Mouse (Mus musculus) cerebellum, postnatal 10 days (tissue): ENCODE data around the gene Mtmr3.
"Not testable (repeated sequence)": the region's sequence is repeated elsewhere in the genome, so short reads cannot be mapped to it uniquely, and the experiment has no call there.

Source experiments
- DNase-seq, 2 experiments: peaks; one replicate each; pipeline ENCODE4 v3.0.0; 2021; ENCODE audit warnings: mixed read lengths in 2 of 2

Mtmr3 gene

DNA sequence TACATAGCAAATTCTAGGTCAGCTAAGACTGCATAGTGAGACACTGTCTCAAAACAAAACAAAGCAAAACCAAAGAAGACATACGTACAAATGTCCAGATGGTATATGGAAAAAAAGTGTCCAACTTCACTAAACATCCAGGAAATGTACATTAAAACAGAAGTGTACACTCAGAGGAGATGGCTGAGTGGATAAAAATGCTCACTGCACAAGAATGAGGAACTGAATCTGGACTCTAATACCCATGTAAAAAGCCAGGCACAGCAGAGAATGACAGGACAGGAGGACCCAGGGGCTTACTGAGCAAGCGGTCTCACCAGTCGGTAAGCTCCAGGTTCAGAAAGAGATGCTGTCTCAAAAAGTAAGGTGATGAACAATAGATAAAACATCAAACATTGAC is 5.3 kb upstream of the Mtmr3 start:
- DNase-seq = no peak

DNA sequence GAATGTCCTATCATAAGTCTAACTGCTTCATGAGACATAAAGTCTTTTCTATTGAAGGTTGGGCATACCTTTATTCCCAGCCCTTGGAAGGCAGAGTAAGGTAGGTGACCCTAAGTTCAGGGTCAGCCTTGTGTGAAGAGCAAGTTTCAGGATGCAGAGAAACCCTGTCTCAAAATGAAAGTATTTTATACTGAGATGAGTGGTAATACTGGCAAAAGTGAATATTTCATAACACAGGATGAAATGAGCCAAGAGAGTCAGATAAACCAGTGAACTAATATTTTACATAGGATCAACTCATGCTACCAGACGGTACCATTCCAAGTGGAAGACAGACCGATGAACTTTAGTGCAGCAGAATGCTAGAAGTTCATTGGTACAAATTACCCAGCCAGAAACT is 3.7 kb upstream of the Mtmr3 start:
- no peak for DNase-seq

DNA sequence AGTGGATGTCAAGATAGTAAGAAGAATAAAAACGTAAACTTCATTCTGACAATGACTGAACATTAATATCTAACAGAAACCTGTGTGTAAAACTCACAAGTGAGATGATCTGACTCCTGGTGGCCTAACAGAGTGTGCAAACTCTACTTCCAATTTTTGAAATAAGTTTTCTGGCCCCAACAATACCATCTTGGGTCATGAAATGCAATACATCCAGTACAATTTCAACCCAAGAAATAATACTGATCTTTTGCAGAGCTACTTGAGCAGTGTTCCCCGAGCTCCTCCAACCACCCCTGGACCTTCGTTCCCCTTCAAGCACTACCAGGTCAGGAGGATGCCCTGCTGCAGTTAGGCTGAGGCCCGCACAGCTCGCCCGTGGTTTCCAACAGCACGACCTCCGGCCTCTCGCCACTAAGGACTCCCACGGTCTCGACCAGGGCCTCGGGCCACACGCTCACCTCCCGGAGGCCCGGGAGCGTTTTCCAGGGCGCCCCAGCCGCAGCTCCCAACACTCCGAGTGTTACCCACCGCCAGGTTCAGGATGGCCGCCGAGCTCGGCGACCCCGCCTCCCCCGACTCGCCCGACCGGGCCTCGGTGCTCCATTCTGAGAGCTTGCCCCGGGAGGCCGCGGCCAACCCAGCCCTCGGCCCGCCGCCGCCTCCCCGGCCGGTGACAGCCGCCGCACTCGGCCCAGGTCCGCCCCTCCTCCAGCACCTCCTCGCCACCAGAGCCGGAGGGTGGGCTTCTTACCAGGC is 635 bp downstream of the Mtmr3 start:
- no peak for DNase-seq

DNA sequence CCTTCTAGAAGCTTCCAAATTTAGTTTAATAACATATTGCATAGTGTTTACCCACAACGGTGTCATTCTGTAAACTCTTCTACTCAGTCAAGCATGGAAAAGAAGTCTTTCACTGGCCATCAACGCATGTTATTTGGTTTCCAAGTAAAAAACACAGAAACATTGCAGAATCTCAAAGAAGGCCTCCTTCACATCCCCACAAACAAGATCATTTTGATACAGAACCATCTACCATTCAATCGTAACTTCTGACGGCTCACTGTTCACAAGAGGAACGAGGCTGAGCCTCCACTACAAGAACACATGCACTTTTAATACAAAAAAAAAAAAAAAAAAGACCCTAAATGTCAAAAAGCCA is 1.2 kb downstream of the Mtmr3 start:
- no peak for DNase-seq

DNA sequence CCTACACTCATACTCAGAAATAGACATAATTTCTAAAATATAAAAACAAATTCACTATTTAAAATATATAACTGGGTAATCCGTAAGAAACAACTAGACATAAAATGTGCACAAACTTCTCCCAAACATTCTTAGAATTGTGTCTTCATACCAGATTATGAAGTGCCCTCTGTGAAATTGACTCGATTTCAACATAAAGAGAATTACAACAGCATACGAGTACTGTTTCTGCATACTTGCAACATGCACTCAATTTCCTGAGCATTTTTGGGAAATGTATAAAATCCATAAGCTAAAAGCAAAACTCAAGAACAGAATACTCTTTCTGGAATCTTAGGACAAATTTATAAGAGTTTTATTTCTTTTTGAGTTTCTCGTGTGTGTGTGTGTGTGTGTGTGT is 2.9 kb downstream of the Mtmr3 start:
- DNase-seq = no peak

DNA sequence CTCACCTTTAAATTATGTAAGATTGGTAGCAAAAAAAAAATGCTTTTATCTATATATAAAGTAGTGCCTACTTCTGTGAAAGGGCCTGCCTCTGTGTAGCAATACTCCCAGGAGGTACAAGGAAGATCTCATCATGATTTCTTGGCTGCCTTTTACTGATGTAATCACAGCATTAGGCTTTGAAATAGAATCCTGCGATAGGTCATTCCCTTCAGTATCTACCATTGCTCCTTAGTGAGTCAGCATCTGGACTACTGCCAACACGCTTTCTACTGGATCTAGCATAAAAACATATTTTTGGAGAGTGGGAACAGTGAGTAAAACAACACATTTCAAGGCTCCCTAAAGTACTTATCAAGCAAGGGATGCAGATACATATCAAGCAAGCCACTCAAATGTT is 16.0 kb downstream of the Mtmr3 start:
- peak; percentile 44 for DNase-seq

DNA sequence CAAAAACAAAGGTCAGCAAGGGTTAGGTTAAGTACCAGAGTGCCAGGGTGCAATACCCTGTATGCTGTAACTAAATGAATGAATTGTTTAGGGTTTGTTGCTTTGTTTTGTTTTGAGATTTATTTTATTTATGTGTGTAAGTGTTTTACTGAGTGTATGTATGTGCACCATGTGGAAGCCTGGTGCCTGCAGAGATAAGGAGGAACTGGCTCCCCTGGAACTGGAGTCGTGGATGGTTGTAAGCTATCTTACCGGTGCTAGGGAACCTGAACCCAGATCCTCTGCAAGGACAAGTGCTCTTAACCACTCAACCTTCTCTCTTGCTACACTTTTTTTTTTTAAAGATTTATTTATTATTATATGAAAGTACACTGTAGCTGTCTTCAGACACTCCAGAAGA is 17.6 kb downstream of the Mtmr3 start:
- no peak for DNase-seq

DNA sequence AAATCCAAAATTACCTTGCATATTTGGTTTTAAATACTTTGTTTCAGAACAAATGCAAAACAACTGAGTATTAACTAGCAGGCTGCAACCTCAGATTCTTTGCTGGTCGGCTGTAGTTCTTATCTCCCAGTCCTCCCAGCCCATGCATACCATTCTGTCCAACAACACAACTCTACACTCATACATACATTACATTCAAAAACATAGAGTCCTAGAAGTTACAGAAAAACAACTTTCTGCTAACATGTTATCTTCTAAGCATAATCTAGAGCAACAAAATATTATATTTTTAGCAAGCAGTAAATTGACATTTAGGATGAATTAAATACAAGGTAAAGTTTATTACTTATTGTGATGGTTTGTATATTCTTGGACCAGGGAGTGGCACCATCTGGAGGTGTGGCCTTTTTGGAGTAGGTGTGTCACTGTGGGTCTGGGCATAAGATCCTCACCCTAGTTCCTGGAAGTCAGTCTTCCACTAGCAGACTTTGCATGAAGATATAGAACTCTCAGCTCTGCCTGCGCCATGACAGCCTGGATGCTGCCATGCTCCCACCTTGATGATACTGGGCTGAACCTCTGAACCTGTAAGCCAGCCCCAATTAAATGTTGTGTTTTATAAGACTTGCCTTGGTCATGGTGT is 18.5 kb downstream of the Mtmr3 start:
- not testable (repeated sequence) for DNase-seq

DNA sequence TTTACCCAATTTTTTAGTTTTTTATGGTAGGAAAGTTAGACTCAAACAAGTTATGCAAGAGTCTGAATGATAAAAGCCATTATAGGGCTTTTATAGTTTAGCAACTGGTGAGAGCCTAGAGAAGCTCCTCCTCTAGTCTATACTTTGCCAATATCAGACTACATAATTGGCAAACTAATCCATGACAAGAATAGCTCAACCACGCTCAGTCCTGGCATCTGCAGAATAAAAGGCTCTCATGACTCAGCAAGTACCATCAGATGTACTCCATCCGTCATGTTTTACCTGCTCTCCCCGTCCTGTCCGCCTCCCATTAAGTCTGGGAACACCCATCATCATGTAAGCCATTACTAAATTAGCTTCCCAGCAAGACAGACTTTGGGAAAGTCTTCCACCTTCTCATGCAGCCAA is 23.2 kb downstream of the Mtmr3 start:
- no peak for DNase-seq

DNA sequence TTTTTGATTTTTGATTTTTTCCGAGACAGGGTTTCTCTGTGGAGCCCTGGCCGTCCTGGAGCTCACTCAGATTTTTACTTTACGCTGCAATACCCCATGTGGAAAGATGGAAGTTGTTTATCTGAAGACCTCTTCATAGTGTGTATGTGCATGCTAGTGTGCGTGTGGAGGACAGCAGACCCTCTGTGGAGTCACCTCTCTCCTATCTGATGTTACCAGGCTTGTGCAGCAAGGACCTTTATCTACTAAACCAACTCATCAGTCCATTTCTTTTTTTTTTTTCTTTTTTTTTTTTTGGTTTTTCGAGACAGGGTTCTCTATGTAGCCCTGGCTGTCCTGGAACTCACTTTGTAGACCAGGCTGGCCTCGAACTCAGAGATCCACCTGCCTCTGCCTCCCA is 28.3 kb downstream of the Mtmr3 start:
- no peak for DNase-seq

DNA sequence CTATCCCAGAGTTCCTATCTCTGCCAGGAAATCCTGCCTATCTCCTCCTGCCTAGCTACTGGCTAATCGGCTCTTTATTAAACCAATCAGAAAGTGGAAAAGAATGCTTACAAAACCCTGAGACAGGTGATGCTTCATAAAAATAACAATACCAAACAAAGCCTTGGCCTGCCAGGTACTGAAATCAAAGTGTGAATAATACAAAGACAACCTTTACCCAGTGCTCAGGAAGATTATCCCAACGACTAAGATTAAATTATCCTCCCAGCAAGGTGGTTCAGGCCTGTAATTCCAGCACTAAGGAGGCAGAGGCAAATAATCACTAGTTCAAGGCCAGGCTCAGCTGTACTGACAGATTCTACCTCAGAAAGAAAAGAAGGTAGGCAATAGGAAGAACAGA is 29.1 kb downstream of the Mtmr3 start:
- no peak for DNase-seq

DNA sequence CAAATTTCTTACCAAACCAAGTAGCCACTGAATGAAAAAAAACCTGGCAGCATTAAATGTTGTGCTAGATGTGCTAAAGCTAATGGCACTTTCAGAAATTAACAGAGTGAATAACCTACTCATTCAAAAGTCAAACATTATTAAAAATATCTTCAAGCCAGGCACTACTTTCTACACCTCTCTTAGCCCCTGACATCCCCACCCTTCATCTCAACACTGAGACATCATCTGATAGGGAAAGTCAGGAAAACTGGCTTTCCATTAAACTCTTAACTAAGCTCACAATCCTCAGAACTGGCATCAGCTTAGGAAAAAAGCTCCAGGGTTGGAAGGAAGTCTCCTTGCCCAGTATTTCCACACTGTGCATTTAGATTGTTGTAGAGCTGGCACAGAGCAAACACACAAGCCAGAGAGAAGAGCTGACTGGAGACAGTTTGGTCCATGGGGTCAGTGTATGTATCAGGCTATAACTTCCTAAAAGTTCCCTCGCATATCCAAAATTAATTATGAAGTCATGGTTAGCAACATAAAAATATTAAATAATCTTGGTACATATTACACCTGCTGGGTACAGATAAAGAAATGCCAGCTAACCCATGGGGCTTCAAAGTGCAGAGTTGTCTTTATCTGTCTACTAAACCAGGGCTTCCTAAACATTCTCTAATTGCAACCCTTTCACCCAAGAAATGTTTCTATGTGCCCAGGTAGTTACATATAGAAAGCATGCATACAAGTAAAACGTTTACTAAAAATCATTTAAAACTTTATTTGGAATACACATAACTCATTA is 41.2 kb downstream of the Mtmr3 start:
- no peak for DNase-seq

DNA sequence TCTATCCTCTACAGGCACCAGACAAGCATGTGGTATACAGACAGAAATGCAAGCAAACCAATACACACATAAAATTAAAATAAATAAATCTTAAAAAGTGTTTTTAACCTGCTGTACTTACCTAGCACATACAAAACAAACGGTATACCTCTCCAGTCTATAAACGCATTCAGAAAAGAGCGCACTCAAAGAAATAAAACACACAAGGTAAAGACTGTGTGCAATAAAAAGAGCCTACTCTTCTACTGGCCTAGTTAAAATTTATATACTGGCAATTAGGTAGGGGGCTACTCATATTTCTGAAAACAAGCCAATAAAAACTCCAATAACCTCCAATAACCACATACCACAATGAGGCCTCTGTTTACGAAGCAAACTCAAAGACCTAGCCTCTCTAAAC is 47.1 kb downstream of the Mtmr3 start:
- no peak for DNase-seq

DNA sequence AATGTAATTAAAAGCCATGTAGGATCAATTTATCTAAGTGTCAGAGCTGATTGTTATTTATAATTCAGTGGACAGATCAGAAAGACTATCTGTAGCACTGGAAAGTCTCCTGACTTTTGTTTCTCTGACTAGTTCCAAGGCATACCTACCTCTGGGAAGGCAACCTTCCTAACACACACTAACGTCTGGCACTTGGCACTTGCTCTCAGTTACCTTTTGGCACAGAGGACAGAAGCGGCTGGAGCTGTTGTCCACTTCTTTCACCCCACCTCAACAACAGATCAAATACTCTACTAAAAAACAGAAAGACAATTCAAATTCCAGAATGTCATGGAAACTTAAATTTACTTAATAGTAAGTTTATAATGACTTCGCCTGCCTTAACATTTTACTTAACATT is 48.7 kb downstream of the Mtmr3 start:
- peak; percentile 25 to 36 for DNase-seq

DNA sequence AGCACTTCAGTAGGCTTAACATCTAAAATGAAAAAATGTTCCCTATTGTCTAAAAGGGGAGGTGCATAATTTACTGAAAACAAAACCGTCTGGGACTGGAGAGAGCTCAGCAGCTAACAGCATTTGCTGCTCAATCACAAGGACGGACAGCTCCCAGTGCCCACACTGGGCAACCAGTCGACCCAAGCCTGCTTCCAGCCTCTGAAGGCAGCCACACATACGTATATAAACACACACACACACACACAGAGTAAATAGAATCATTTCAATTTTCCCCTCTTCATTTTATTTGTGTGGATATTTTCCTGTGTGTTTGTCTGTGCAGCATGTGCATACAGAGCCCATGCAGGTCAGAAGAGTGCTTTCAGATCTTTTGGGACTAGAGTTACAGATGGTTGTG is 49.3 kb downstream of the Mtmr3 start:
- DNase-seq = no peak

DNA sequence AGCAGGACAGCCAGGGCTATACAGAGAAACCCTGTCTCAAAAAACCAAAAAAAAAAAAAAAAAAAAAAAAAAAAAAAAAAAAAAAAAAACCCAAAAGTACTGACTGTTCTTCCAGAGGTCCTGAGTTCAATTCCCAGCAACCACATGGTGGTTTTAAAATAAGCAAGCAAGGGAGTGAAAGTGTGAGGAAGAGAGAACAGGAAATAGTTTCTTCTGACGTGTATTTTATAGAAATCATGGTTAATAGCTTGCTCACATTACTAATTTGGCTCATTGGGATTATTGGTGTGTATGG is 50.1 kb downstream of the Mtmr3 start:
- DNase-seq = not testable (repeated sequence)

DNA sequence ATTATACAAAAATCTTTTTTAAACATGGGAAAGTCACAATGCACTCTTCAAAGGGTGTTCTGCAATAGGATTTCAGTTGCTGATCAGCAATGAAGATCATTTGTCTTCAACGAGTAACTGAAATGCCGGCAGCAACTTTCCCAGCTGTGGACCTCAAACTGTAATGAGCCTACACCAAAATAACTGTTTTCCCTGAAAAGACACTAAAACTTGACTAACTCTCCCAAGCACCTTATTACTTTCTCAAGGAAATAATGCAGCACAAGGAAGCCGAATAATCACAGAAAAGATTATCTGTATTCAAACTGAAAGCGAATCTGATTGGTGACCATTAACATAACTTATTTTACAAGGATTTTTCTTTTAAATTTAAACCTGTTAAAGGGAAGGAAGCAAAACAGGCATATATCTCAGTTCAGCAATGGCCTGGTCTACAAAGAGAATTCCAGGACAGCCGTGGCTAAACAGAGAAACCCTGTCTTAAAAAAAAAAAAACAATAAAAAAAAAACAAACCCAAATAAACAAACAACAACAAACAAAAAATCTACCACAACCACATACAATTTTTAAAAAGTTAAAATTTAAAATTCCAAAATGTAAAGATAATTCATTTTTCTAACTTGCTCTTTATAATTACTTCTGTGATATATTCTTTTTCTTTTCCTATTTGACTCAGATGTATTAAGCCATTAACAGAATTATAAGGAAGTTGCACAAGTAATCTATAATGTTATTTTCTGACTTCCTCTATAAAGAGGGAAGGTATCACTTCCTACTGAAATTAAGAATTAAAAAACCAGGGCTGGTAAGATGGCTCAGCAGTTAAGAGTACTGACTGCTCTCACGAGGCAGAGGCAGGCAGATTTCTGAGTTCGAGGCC is 50.7 kb downstream of the Mtmr3 start:
- no peak for DNase-seq

DNA sequence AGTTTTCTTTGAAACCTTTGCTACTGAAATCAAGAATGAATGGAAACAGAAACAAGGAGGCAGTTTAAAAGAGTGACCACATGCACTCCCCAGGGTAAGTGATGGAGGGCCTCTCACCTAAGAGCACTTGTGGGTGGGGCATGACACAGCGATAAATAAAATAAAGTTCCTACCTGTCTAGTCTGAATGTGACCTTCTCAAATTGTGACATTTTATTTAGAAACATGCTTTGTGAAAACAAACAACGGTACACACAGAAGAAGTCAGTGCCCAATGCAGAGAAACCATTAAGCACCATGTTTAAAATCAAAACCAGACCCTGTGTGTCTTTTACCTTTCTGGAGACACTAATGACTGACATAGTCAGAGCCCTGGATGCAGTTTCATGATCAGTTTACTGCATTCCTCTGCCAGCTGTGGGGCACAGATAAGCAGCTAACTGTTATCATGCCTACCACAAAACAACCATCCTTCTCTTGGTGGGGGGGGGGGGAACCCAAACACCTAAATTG is 51.6 kb downstream of the Mtmr3 start:
- DNase-seq = no peak

DNA sequence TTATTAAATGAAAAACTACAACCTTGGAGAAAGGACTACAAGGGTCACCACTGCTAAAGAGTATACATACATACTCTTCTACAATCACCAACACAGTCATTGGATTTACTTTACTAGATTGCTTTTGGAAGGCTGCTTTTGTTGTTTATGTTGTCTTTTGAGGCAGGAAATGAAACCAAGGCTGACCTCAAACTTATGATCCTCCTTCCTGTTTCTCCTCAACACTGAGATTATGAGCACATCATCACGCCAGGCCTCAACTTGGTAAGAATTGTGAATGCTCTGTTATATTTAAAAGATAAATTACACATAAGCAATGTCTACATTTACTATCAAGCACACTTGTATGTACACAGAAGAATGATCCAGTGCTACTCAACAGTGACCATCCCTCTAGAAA is 58.0 kb downstream of the Mtmr3 start:
- no peak for DNase-seq

DNA sequence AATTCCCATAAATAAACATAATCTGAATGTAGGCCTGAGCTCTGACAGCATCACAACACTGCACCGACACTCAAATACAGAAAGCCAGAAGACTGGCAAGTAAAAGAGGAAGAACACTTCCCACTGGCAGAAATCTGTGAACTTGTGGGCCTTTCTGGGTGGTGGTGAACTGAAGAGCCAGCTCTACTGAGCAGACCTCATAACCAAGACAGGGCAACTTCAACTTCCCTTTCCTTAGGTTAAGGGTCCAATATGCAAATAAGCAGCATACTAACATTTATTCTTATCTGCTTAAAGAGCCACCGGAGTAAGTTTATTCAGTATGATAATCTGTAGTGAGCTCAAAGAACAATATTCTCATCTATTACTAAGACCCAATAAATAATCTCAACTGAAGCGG is 67.5 kb downstream of the Mtmr3 start:
- no peak for DNase-seq

DNA sequence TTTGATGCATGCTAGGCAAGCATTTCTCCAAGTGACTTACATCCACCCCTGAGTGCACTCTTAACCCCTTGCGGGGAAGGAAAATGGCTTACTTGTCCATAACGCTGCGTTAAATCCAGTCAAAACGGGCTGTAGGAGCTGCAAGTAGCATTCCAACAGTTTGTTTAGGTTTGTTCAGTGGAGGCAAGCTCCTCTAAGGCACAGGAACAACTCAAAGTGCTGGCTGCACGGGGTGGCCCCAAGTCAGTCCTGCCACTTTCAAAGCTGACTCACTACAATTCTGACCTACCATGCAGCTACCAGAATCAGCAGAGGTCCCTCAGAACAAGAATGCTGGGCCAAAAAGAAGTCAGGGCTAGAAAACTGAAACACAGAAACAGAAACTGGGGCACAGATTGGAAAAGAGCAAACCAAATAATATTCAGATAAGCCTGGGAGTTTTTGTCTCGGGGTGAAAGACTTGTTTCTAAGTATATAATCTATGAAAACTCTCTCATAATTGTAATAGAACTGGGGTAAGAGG is 72.5 kb downstream of the Mtmr3 start:
- no peak for DNase-seq

DNA sequence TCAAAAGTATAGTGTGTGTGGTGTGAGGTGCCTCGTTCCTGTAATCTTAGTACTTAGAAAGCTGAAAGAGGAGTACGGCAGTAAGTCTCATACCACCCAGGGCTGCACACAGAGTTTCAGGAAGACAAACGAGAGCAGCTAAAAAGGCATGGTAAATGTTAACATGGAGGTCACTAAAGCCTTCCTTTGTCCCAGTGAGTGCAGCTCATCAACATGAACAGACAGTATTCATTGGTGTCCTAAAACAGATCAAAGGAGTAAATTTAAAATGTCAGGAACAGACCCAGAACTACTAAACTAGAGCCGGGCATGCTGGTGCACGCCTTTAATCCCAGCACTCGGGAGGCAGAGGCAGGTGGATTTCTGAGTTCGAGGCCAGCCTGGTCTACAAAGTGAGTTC is 75.7 kb downstream of the Mtmr3 start:
- no peak for DNase-seq

DNA sequence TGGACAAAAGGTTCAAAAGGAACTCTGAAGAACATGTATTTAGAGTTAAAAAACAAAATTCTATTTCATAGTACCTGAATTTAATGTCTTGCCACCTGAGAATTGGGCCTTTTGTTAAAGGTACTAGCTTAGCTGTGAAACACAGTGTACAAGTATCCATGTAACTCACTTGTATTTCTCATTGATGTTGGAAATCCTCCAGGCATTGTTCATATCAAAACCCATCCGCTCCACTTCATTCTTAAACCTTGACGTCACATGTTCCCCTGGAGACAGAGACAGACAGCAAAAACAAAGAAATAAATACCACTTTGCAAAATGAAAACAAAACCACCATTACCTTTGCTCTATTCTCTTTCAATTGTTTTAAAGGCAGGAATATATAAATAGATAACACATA is 87.2 kb downstream of the Mtmr3 start:
- no peak for DNase-seq
